Mouse (Mus musculus) Patski (cell line): ENCODE results near the gene Zwilch. TPM values are rescaled to one million over a fixed set of nuclear protein-coding genes. Genes with fewer than 3 reads are reported as not detected.
"Not testable (repeated sequence)": the region's sequence is repeated elsewhere in the genome, so short reads cannot be mapped to it uniquely, and the experiment has no call there.

Experiments
- ATAC-seq: fragments of 100-300 bp; one replicate; pipeline ENCODE4 v1.8.0; 2021
- CTCF ChIA-PET: fragments of 350-600 bp; sonication (Branson Sonifier 250); formaldehyde crosslinking; loops from one replicate; lab custom pipeline; 2022; ENCODE audit warnings: inconsistent platforms; lab: Charles Lee
- POLR2A ChIA-PET: fragments of 350-600 bp; sonication (Branson Sonifier 250); formaldehyde crosslinking; loops from one replicate; lab custom pipeline; 2022; ENCODE audit warnings: antibody characterized with exemption, inconsistent platforms; lab: Charles Lee
- DNase-seq: peaks from one replicate; pipeline ENCODE4 v3.0.0-alpha.2; 2011; ENCODE audit warnings: low read depth, low spot score
- H3K27me3 ChIP-seq: fragments of 371-371 bp; one replicate; pipeline ENCODE4 v1.5.1; 2021
- CTCF ChIP-seq: fragments of 100-300 bp; IDR thresholded peaks from one replicate; pipeline ENCODE4 v1.5.1; 2021
- in situ Hi-C: fragments of 300-500 bp; cut with MboI; formaldehyde crosslinking; loops from 3 replicates; pipeline ENCODE4 v1.11.1; 2018; ENCODE audit warnings: low pct_unique_long_range_greater_than_20kb, mixed read lengths
- polyA plus RNA-seq: library from polyadenylated mRNA; unstranded; gene quantifications from one replicate; pipeline ENCODE4 v1.2.3, GENCODE M21; 2021

Zwilch gene
- polyA plus RNA-seq, 1 experiment from 2014 or later = 35.4 TPM

- ChIA-PET POLR2A (interaction anchor here (0.6 kb wide), 1 partner anchor 824 kb away, joined by 4 read pairs; no protein-coding TSS in a partner anchor), CTCF (interaction anchor here (1.2 kb wide), 1 partner anchor 88 kb away, joined by 3 read pairs; no protein-coding TSS in a partner anchor)
- ATAC-seq (no peak), DNase-seq (no peak)
- no peaks in the 10 kb centered on the region for H3K27me3 ChIP-seq
- in situ Hi-C loops = loop anchor here (5.0 kb wide), 1 partner anchor 68 kb away; the partner anchor contains the start of gene Map2k1
- no peak for TF ChIP-seq CTCF
These were observed 11.4 kb upstream of the Zwilch start for GRCm38 (mm10) chr9:64184166-64184840.

- in situ Hi-C loops = loop anchor here (5.0 kb wide), 1 partner anchor 69 kb away; the partner anchor contains the start of gene Map2k1
- CTCF ChIA-PET = interaction anchor here (1.2 kb wide), 1 partner anchor 89 kb away, joined by 3 read pairs; no protein-coding TSS in a partner anchor
- DNase-seq, ATAC-seq, POLR2A ChIA-PET, H3K27me3 ChIP-seq: not testable (repeated sequence)
These were observed 10.4 kb upstream of the Zwilch start for GRCm38 (mm10) chr9:64183295-64183694.

GRCm38 (mm10) chr9:64178974-64179646 lies 6.2 kb upstream of the Zwilch start, which contains the start of gene Snapc5:
TSS of gene Snapc5 (plus strand) at chr9:64179274.
- ATAC-seq = peak; percentile 81
- DNase-seq = peak; percentile 61
- ChIA-PET CTCF (interaction anchor here (0.7 to 3.7 kb wide), 12 partner anchors 8 to 101 kb away, joined by 3 to 22 read pairs (median 4); partner anchors contain the start of gene Map2k1), POLR2A (interaction anchor here (0.7 to 1.1 kb wide), 2 partner anchors 75 to 95 kb away, joined by 3 to 5 read pairs; no protein-coding TSS in a partner anchor)
- in situ Hi-C loops = no loop called here
- no peaks in the 10 kb centered on the region for H3K27me3 ChIP-seq
- TF ChIP-seq CTCF = peak; percentile 84

DNA sequence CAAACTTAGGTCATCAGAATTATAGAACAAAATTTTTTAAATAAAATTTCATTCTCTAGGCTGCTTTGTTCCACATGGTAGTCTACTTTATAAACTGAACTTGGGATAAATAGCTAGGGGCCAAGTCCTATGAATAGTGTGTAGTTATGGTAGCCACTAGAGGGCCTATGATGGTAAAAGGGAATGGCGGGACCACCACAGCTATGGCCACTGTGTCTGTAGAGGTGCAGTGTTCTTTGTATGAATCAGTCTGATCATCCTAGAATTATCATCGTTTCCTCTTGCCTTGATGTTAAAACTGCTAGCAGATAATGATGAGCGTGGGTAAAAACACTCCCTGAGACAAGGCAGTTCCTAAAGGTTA lies 5.7 kb upstream of the Zwilch start:
- ChIA-PET POLR2A (interaction anchor here (0.7 to 1.1 kb wide), 3 partner anchors 74 to 95 kb away, joined by 3 to 9 read pairs (median 5); no protein-coding TSS in a partner anchor), CTCF (interaction anchor here (0.7 to 3.7 kb wide), 12 partner anchors 8 to 102 kb away, joined by 3 to 22 read pairs (median 4); partner anchors contain the start of gene Map2k1)
- in situ Hi-C loops = no loop called here
- ATAC-seq (no peak), DNase-seq (no peak)
- H3K27me3 ChIP-seq = no peaks in the 10 kb centered on the region
- TF ChIP-seq CTCF = peak; percentile 58

GRCm38 (mm10) chr9:64175378-64175777 lies 2.5 kb upstream of the Zwilch start:
- no peak for TF ChIP-seq CTCF
- CTCF ChIA-PET = no interaction called here
- no peaks in the 10 kb centered on the region for H3K27me3 ChIP-seq
- POLR2A ChIA-PET = no interaction called here
- no peak for ATAC-seq
- DNase-seq = no peak
- in situ Hi-C loops = no loop called here

DNA sequence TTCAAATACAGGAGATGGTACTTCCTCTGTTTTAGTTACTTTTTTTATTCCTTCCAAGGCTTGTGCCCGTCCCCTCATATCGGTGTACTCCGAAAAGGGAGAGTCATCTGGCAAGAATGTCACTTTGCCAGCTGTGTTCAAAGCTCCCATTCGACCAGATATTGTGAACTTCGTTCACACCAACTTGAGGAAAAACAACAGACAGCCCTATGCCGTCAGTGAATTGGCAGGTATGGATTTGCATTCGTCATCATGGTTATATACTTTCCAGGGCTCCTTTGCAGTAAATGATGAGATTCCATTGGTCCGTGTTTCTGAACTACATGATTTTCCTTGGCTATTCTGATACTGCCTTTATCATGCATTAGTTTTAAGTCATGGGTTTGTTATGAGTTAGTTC lies 1.9 kb upstream of the Zwilch start:
- DNase-seq (no peak), ATAC-seq (no peak)
- in situ Hi-C loops = no loop called here
- H3K27me3 ChIP-seq = no peaks in the 10 kb centered on the region
- ChIA-PET POLR2A (no interaction called here), CTCF (no interaction called here)
- no peak for TF ChIP-seq CTCF

DNA sequence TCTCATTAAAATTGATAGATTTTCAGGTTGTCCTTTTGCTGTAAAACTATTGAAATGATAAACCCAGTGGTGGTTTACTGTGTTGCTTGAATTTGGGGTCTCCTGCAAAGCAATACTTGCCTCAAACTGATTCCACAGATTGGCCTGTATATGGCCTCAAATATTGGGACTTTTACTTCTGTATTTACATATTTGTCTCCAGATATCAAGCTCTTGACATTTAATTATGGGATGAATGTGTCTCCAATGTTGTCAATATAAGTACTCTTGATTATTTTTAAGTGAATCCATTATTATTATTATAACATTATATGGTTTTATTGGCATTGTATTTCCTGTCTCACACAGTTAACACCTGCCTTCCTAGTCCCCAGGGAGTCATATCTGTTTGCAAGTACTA lies 1.4 kb upstream of the Zwilch start:
- POLR2A ChIA-PET = no interaction called here
- in situ Hi-C loops = no loop called here
- TF ChIP-seq CTCF = no peak
- ATAC-seq (no peak), DNase-seq (no peak)
- CTCF ChIA-PET = no interaction called here
- no peaks in the 10 kb centered on the region for H3K27me3 ChIP-seq

DNA sequence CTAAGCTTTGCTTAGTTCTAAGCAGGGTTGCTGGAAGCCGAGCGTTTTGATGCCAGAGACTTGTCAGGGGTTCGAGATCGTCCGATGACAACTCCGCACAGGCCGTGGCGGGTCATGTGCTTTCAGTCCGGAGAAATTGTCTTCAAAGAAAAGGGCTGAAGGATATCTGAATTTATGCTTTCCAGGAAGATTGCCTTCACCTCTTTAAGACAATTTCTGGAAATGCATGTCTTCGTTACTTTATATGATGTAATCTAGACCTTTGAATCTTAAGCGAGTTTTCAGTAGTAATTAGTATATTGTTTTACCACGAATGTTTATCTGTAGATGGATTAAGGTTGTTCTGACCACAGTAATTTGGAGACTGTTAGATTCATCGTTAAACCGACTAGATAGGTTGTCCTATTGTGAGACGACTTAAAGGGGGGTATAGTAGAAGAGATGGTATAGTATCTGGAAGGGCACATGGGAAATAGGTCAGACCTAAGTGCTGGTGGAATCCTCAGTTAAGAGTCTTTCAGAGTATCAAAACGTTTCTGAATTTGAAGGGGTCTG lies 839 bp upstream of the Zwilch start:
- peak; percentile 10 for TF ChIP-seq CTCF
- DNase-seq (no peak), ATAC-seq (no peak)
- POLR2A ChIA-PET = interaction anchor here (0.9 kb wide), 1 partner anchor 82 kb away, joined by 3 read pairs; no protein-coding TSS in a partner anchor
- in situ Hi-C loops = no loop called here
- CTCF ChIA-PET = no interaction called here
- H3K27me3 ChIP-seq = no peaks in the 10 kb centered on the region

- ChIA-PET CTCF (interaction anchor here (0.8 kb wide), 1 partner anchor 9 kb away, joined by 3 read pairs; no protein-coding TSS in a partner anchor), POLR2A (interaction anchor here (1.2 kb wide), 1 partner anchor 10 kb away, joined by 3 read pairs; no protein-coding TSS in a partner anchor)
- no peaks in the 10 kb centered on the region for H3K27me3 ChIP-seq
- no peak for ATAC-seq
- in situ Hi-C loops = no loop called here
- no peak for TF ChIP-seq CTCF
- DNase-seq = no peak
These were observed 624 bp downstream of the Zwilch start for GRCm38 (mm10) chr9:64172145-64172815.

GRCm38 (mm10) chr9:64169967-64170366 lies 2.9 kb downstream of the Zwilch start:
- DNase-seq, CTCF ChIA-PET, in situ Hi-C loops, ATAC-seq, H3K27me3 ChIP-seq: not testable (repeated sequence)
- POLR2A ChIA-PET = interaction anchor here (0.5 kb wide), 1 partner anchor 9 kb away, joined by 3 read pairs; no protein-coding TSS in a partner anchor
